Mouse (Mus musculus) liver, embryonic 16.5 days (tissue): ENCODE measurements around the gene Igdcc3. TPM values are rescaled to one million over a fixed set of nuclear protein-coding genes. Genes with fewer than 3 reads are reported as not detected.

Source experiments
- ATAC-seq: fragments of 200-750 bp; cut with Nextera tagmentation; 2 replicates; pipeline ENCODE4 v1.8.0; 2017; ENCODE audit warnings: low read depth, mild to moderate bottlenecking, moderate number of reproducible peaks, moderate library complexity
- H3K27ac ChIP-seq: fragments of 300-500 bp; sonication (generic); 2 replicates; pipeline ENCODE4 v1.5.1; 2014; ENCODE audit warnings: mild to moderate bottlenecking, low read length
- H3K27me3 ChIP-seq: fragments of 300-500 bp; sonication (generic); 2 replicates; pipeline ENCODE4 v1.6.1; 2014; ENCODE audit warnings: low read depth, low read length, mixed read lengths; ENCODE audit not compliant: control insufficient read depth, insufficient read depth
- H3K36me3 ChIP-seq: fragments of 300-500 bp; sonication (generic); 2 replicates; pipeline ENCODE4 v1.6.1; 2014; ENCODE audit warnings: mild to moderate bottlenecking; ENCODE audit not compliant: control insufficient read depth, insufficient read depth
- H3K4me1 ChIP-seq: fragments of 300-500 bp; sonication (generic); 2 replicates; pipeline ENCODE4 v1.6.1; 2014; ENCODE audit warnings: low read depth, low read length, mixed read lengths; ENCODE audit not compliant: control insufficient read depth
- H3K4me2 ChIP-seq: fragments of 300-500 bp; sonication (generic); 2 replicates; pipeline ENCODE4 v1.6.1; 2014; ENCODE audit warnings: low read depth, low read length, mixed read lengths
- H3K4me3 ChIP-seq: fragments of 300-500 bp; sonication (generic); 2 replicates; pipeline ENCODE4 v1.5.1; 2014; ENCODE audit warnings: low read depth, mild to moderate bottlenecking, low read length
- H3K9ac ChIP-seq: fragments of 300-500 bp; sonication (generic); 2 replicates; pipeline ENCODE4 v1.6.1; 2014; ENCODE audit warnings: low read depth, low read length
- H3K9me3 ChIP-seq: fragments of 300-500 bp; sonication (generic); replicated peaks from 2 replicates; pipeline ENCODE4 v1.6.1; 2016; ENCODE audit warnings: low read length; ENCODE audit not compliant: control insufficient read depth
- WGBS: fragments of 180-500 bp; shearing (Covaris S2); extraction: QIAGEN DNeasy Blood & Tissue Kit; methylation state at CpG from one replicate; pipeline ENCODE4 v1.1.7; 2014; ENCODE audit not compliant: insufficient replicate concordance; 5-methylcytosine and 5-hydroxymethylcytosine counted together
- polyA plus RNA-seq: library from polyadenylated mRNA; unstranded; fragments of >200 nt; fragmentation: Nextera tagmentation; extraction: Ambion mirVana; gene quantifications from 2 replicates; pipeline ENCODE4 v1.2.1, GENCODE M21; 2015

Gene Igdcc3
- polyA plus RNA-seq, 1 experiment from 2014 or later = 0.04 TPM

- Histone ChIP-seq H3K27ac (no peak overlapping the region), H3K4me2 (no peak overlapping the region), H3K4me1 (peaks cover 5% of the 10 kb centered on the region), H3K4me3 (no peak overlapping the region), H3K9ac (no peak overlapping the region), H3K9me3 (no peaks in the 10 kb centered on the region), H3K27me3 (no peaks in the 10 kb centered on the region), H3K36me3 (peaks cover 5% of the 10 kb centered on the region; the same call in 1 of the 2 replicates)
- 72% methylated on average over 8 of the region's 8 CpGs for WGBS
- no peak for ATAC-seq
Measured at GRCm38 (mm10) chr9:65231284-65231683, 90.3 kb downstream of the Igdcc3 start.

- H3K9ac ChIP-seq = no peak overlapping the region
- peaks cover 5% of the 10 kb centered on the region; the same call in 1 of the 2 replicates for H3K36me3 ChIP-seq
- no peak overlapping the region for H3K4me3 ChIP-seq
- no peaks in the 10 kb centered on the region for H3K27me3 ChIP-seq
- H3K4me1 ChIP-seq = peaks cover 5% of the 10 kb centered on the region
- 71% methylated on average over 9 of the region's 9 CpGs for WGBS
- H3K9me3 ChIP-seq = no peaks in the 10 kb centered on the region
- H3K4me2 ChIP-seq = no peak overlapping the region
- peak overlapping the region; percentile 70 for H3K27ac ChIP-seq
- ATAC-seq = peak; percentile 68
Measured at GRCm38 (mm10) chr9:65233243-65233985, 92.4 kb downstream of the Igdcc3 start.

- no peak for ATAC-seq
- H3K4me2 ChIP-seq = no peak overlapping the region
- no peaks in the 10 kb centered on the region for H3K9me3 ChIP-seq
- H3K4me1 ChIP-seq = peaks cover 5% of the 10 kb centered on the region
- 73% methylated on average over 3 of the region's 3 CpGs for WGBS
- H3K27me3 ChIP-seq = no peaks in the 10 kb centered on the region
- no peak overlapping the region for H3K27ac ChIP-seq
- no peak overlapping the region for H3K4me3 ChIP-seq
- H3K9ac ChIP-seq = no peak overlapping the region
- H3K36me3 ChIP-seq = peaks cover 5% of the 10 kb centered on the region; the same call in 1 of the 2 replicates
Measured at GRCm38 (mm10) chr9:65234734-65235133, 93.7 kb downstream of the Igdcc3 start.

Other genes with a start within 250 kb of the Igdcc3 start
- gene Slc24a1, start 189.6 kb upstream of the Igdcc3 start, polyA plus RNA-seq = 0.05 and 0.07 TPM in 2 replicates
- gene Ints14, start 180.3 kb upstream of the Igdcc3 start, polyA plus RNA-seq = 19.1 and 20.9 TPM in 2 replicates
- 63.3 and 68.4 TPM in 2 replicates for gene Hacd3, start 119.5 kb upstream of the Igdcc3 start, polyA plus RNA-seq
- 18.8 and 20.1 TPM in 2 replicates for gene Dpp8, start 108.8 kb upstream of the Igdcc3 start, polyA plus RNA-seq
- gene Igdcc4, start 39.7 kb upstream of the Igdcc3 start, polyA plus RNA-seq = 6.8 and 9.4 TPM in 2 replicates
- gene Parp16, start 54.2 kb downstream of the Igdcc3 start, polyA plus RNA-seq = 9.9 and 11.2 TPM in 2 replicates
- 0.06 and 0.12 TPM in 2 replicates for gene Cilp, start 124.0 kb downstream of the Igdcc3 start, polyA plus RNA-seq
- gene Clpx, start 153.1 kb downstream of the Igdcc3 start, polyA plus RNA-seq = 41.6 and 42.2 TPM in 2 replicates
- gene Pdcd7, start 204.9 kb downstream of the Igdcc3 start, polyA plus RNA-seq = 1.6 and 1.8 TPM in 2 replicates
- gene Ubap1l, start 219.9 kb downstream of the Igdcc3 start, polyA plus RNA-seq = not detected in 2 replicates